Mouse (Mus musculus): Measurements from ENCODE around the gene Vps37b.

The Vps37b gene

GRCm38 (mm10) chr5:124002876-124003275, 29.2 kb downstream of the Vps37b start:
- DNase-seq (ENCODE audit: inconsistent ontology term), result peak; percentile 62

- DNase-seq (ENCODE audit: inconsistent ontology term), result no peak
These were observed 30.8 kb downstream of the Vps37b start for GRCm38 (mm10) chr5:124001274-124001673.

GRCm38 (mm10) chr5:124000824-124001223, 31.2 kb downstream of the Vps37b start:
- peak; percentile 69 for DNase-seq (ENCODE audit: inconsistent ontology term)

- no peak for DNase-seq (ENCODE audit: inconsistent ontology term)
These were observed 33.7 kb downstream of the Vps37b start for GRCm38 (mm10) chr5:123998370-123998769.

GRCm38 (mm10) chr5:123997811-123998210, 34.3 kb downstream of the Vps37b start:
- peak; percentile 49 for DNase-seq (ENCODE audit: inconsistent ontology term)

- DNase-seq (ENCODE audit: inconsistent ontology term), result no peak
These were observed 34.8 kb downstream of the Vps37b start for GRCm38 (mm10) chr5:123997211-123997751.

GRCm38 (mm10) chr5:123996695-123997094, 35.4 kb downstream of the Vps37b start:
- DNase-seq (ENCODE audit: inconsistent ontology term), result no peak

GRCm38 (mm10) chr5:123996194-123996593, 35.9 kb downstream of the Vps37b start:
- no peak for DNase-seq (ENCODE audit: inconsistent ontology term)

- no peak for DNase-seq (ENCODE audit: inconsistent ontology term)
These were observed 36.7 kb downstream of the Vps37b start for GRCm38 (mm10) chr5:123995388-123995787.

GRCm38 (mm10) chr5:123994468-123994867, 37.6 kb downstream of the Vps37b start:
- no peak for DNase-seq (ENCODE audit: inconsistent ontology term)

GRCm38 (mm10) chr5:123993263-123994036, 38.6 kb downstream of the Vps37b start:
- DNase-seq (ENCODE audit: inconsistent ontology term), result peak; percentile 98

- peak; percentile 82 for DNase-seq (ENCODE audit: inconsistent ontology term)
These were observed 39.3 kb downstream of the Vps37b start for GRCm38 (mm10) chr5:123992794-123993193.

- peak; percentile 90 for DNase-seq (ENCODE audit: inconsistent ontology term)
These were observed 39.9 kb downstream of the Vps37b start for GRCm38 (mm10) chr5:123992193-123992637.

- no peak for DNase-seq (ENCODE audit: inconsistent ontology term)
These were observed 40.7 kb downstream of the Vps37b start for GRCm38 (mm10) chr5:123991321-123991720.

- no peak for DNase-seq (ENCODE audit: inconsistent ontology term)
These were observed 41.9 kb downstream of the Vps37b start for GRCm38 (mm10) chr5:123989941-123990885.

- no peak for DNase-seq (ENCODE audit: inconsistent ontology term)
These were observed 44.6 kb downstream of the Vps37b start for GRCm38 (mm10) chr5:123987511-123987910.

GRCm38 (mm10) chr5:123986925-123987324, 45.1 kb downstream of the Vps37b start:
- DNase-seq (ENCODE audit: inconsistent ontology term), result no peak

GRCm38 (mm10) chr5:123985434-123985833, 46.6 kb downstream of the Vps37b start:
- DNase-seq (ENCODE audit: inconsistent ontology term), result peak; percentile 58

GRCm38 (mm10) chr5:123982838-123983237, 49.2 kb downstream of the Vps37b start:
- no peak for DNase-seq (ENCODE audit: inconsistent ontology term)

GRCm38 (mm10) chr5:123981250-123981554, 50.9 kb downstream of the Vps37b start:
- DNase-seq (ENCODE audit: inconsistent ontology term), result no peak

- peak; percentile 84 for DNase-seq (ENCODE audit: inconsistent ontology term)
These were observed 51.4 kb downstream of the Vps37b start for GRCm38 (mm10) chr5:123980521-123981249.

GRCm38 (mm10) chr5:123979980-123980369, 52.1 kb downstream of the Vps37b start:
- DNase-seq (ENCODE audit: inconsistent ontology term), result no peak

Measured in Muller cell, postnatal 12 days (primary cell).